19 mouse cellular contexts compared by ENCODE assay signal in genomic region chr7:29118142-29118851, GRCm38 (mm10). TPM values are rescaled to one million over a fixed set of nuclear protein-coding genes. Genes with fewer than 3 reads are reported as not detected.
DNase-seq lines count a peak whose midpoint lies in the region; ATAC-seq and TF ChIP-seq lines count a peak whose summit lies in the region.
"Had no signal": no experiment of that assay in that cellular context is flagged by ENCODE, and none has a peak within 500 bp of the region (broad histone marks: within the 10 kb centered on the region; RNA-seq: fewer than 3 reads in every experiment).

No protein-coding gene starts in this region.

- H3K36me3 ChIP-seq in heart, embryonic 11.5 days (ENCODE audit: control insufficient read depth, insufficient read depth, low read length) = no peaks in the 10 kb centered on the region
- no peaks in the 10 kb centered on the region for H3K36me3 ChIP-seq in kidney, embryonic 14.5 days (ENCODE audit: control insufficient read depth, insufficient read depth, low read length)
- peaks cover 5% of the 10 kb centered on the region for H3K36me3 ChIP-seq in myocyte (ENCODE audit: control insufficient read depth, insufficient read depth)
- H3K36me3 ChIP-seq: heart, embryonic 13.5 days; midbrain, embryonic 13.5 days had no signal

- WGBS in heart, embryonic 11.5 days (ENCODE audit: insufficient replicate concordance) = 10% methylated on average over 18 of the region's 18 CpGs
- 15% methylated on average over 18 of the region's 18 CpGs for WGBS in kidney, embryonic 14.5 days

- DNase-seq in heart, adult 18-20 months = no peak
- DNase-seq in kidney, postnatal 4 days = peak; percentile 18 to 31
- DNase-seq in ZHBTc4 (ENCODE audit: low read depth, low spot score) = peak; percentile 78
- DNase-seq in right cerebral cortex, postnatal 25 days = no peak
- DNase-seq in cerebellum, postnatal 14 days = no peak
- DNase-seq: cerebellum, adult 8-10 months; heart, postnatal 4 days; kidney, postnatal 36 days; lung, embryonic 14.5 days; thymus, postnatal 14 days had no signal

- peaks cover 15% of the 10 kb centered on the region for H3K79me2 ChIP-seq in myocyte (ENCODE audit: control insufficient read depth, insufficient read depth)

- no peaks in the 10 kb centered on the region for H3K4me1 ChIP-seq in heart, embryonic 11.5 days (ENCODE audit: control insufficient read depth, insufficient read depth, low read length)
- no peaks in the 10 kb centered on the region for H3K4me1 ChIP-seq in kidney, embryonic 14.5 days (ENCODE audit: control insufficient read depth, insufficient read depth, low read length)
- H3K4me1 ChIP-seq: heart, embryonic 13.5 days; midbrain, embryonic 13.5 days had no signal

- no peak overlapping the region for H3ac ChIP-seq in myocyte (ENCODE audit: control insufficient read depth, insufficient read length)

- H3K4me2 ChIP-seq in heart, embryonic 11.5 days = peak overlapping the region; percentile 27; the same call in 1 of the 2 replicates
- no peak overlapping the region for H3K4me2 ChIP-seq in kidney, embryonic 14.5 days (replicated peaks; ENCODE audit: low read depth, low read length)
- H3K4me2 ChIP-seq in myocyte (ENCODE audit: low read depth) = no peak overlapping the region
- H3K4me2 ChIP-seq: heart, embryonic 13.5 days; lung, embryonic 14.5 days; midbrain, embryonic 13.5 days had no signal

- no peak for ATAC-seq in heart, embryonic 11.5 days (replicated peaks; ENCODE audit: insufficient number of reproducible peaks, low FRiP score, low TSS enrichment)
- ATAC-seq in kidney, embryonic 14.5 days (ENCODE audit: low FRiP score, low TSS enrichment) = no peak
- ATAC-seq: forebrain, embryonic 14.5 days; inflammation-experienced regulatory T-cells, adult 6 months; midbrain, embryonic 13.5 days; Patski had no signal

- H3K4me3 ChIP-seq in heart, embryonic 11.5 days (ENCODE audit: low read depth, low read length) = no peak overlapping the region
- no peak overlapping the region for H3K4me3 ChIP-seq in kidney, embryonic 14.5 days (ENCODE audit: low read length)
- no peak overlapping the region for H3K4me3 ChIP-seq in myocyte
- H3K4me3 ChIP-seq: heart, embryonic 13.5 days; midbrain, embryonic 13.5 days had no signal

- no peak overlapping the region for H3K27ac ChIP-seq in heart, embryonic 11.5 days (ENCODE audit: low read depth, low read length)
- H3K27ac ChIP-seq in kidney, embryonic 14.5 days (ENCODE audit: low read depth, low read length) = no peak overlapping the region
- H3K27ac ChIP-seq: heart, embryonic 13.5 days; midbrain, embryonic 13.5 days had no signal

- H3K9me3 ChIP-seq in heart, embryonic 11.5 days (replicated peaks; ENCODE audit: control insufficient read depth, low read length) = no peaks in the 10 kb centered on the region
- no peaks in the 10 kb centered on the region for H3K9me3 ChIP-seq in kidney, embryonic 14.5 days (ENCODE audit: control insufficient read depth, low read length)
- H3K9me3 ChIP-seq: heart, embryonic 13.5 days; midbrain, embryonic 13.5 days had no signal

- H3K9ac ChIP-seq in heart, embryonic 11.5 days (ENCODE audit: low read depth, low read length) = no peak overlapping the region
- no peak overlapping the region for H3K9ac ChIP-seq in kidney, embryonic 14.5 days (ENCODE audit: low read depth, low read length)
- H3K9ac ChIP-seq: heart, embryonic 13.5 days; lung, embryonic 14.5 days; midbrain, embryonic 13.5 days had no signal

- TF ChIP-seq POLR2A in myocyte (IDR thresholded peaks at IDR 0.05; ENCODE audit: insufficient read length, low read depth) = no peak

- peaks cover 6% of the 10 kb centered on the region; the same call in 1 of the 2 replicates for H3K27me3 ChIP-seq in heart, embryonic 11.5 days (ENCODE audit: control insufficient read depth, insufficient read depth, low read length)
- H3K27me3 ChIP-seq in kidney, embryonic 14.5 days (ENCODE audit: control insufficient read depth, insufficient read depth, low read length) = no peaks in the 10 kb centered on the region
- no peaks in the 10 kb centered on the region for H3K27me3 ChIP-seq in myocyte (ENCODE audit: control insufficient read depth, insufficient read depth, insufficient read length)
- H3K27me3 ChIP-seq: midbrain, embryonic 13.5 days had no signal

TF ChIP-seq in myocyte, 11 proteins besides CTCF, POLR2A, EP300 and RAD21:
- TF ChIP-seq CEBPB (IDR thresholded peaks at IDR 0.05; ENCODE audit: insufficient read depth, poor library complexity, severe bottlenecking) = no peak
- peak; percentile 18 for TF ChIP-seq POLR2AphosphoS2 (IDR thresholded peaks at IDR 0.05; ENCODE audit: insufficient read length, low read depth)

RNA-seq across cellular contexts. Expression of gene Ryr1, which starts 6.7 kb away (rescaled TPM):
- 0.08 and 0.31 TPM in 2 replicates for polyA plus RNA-seq in heart, embryonic 11.5 days (2014; fragmentation: Nextera tagmentation; extraction: Ambion mirVana)
- total RNA-seq in heart, adult 18-20 months (2021) = under 1 TPM; 0.07 to 0.13 TPM
- polyA plus RNA-seq in kidney, embryonic 14.5 days (2014; fragmentation: Nextera tagmentation; extraction: Ambion mirVana) = 1.1 TPM in 2 replicates
- 73.1 TPM for polyA plus RNA-seq in myocyte (2012; fragmentation: generic; extraction: Trizol)

RNA-seq across cellular contexts. Expression of gene Rasgrp4, which starts 16.4 kb away (rescaled TPM):
- 0.83 and 1.00 TPM in 2 replicates for polyA plus RNA-seq in heart, embryonic 11.5 days (2014; fragmentation: Nextera tagmentation; extraction: Ambion mirVana)
- 1 to 10 TPM in 1 of 2 experiments, under 1 TPM in 1; 0.92 to 1.1 TPM for total RNA-seq in heart, adult 18-20 months (2021)
- polyA plus RNA-seq in kidney, embryonic 14.5 days (2014; fragmentation: Nextera tagmentation; extraction: Ambion mirVana) = 0.68 and 1.1 TPM in 2 replicates
- 0.01 TPM for polyA plus RNA-seq in myocyte (2012; fragmentation: generic; extraction: Trizol)

RNA-seq across cellular contexts. Expression of gene Fam98c, which starts 37.7 kb away (rescaled TPM):
- 8.3 and 10.7 TPM in 2 replicates for polyA plus RNA-seq in heart, embryonic 11.5 days (2014; fragmentation: Nextera tagmentation; extraction: Ambion mirVana)
- 10 to 100 TPM; 10.4 to 12.1 TPM for total RNA-seq in heart, adult 18-20 months (2021)
- polyA plus RNA-seq in kidney, embryonic 14.5 days (2014; fragmentation: Nextera tagmentation; extraction: Ambion mirVana) = 12.2 and 13.9 TPM in 2 replicates
- polyA plus RNA-seq in myocyte (2012; fragmentation: generic; extraction: Trizol) = 11.6 TPM

RNA-seq across cellular contexts. Expression of gene Ggn, which starts 51.7 kb away (rescaled TPM):
- polyA plus RNA-seq in heart, embryonic 11.5 days (2014; fragmentation: Nextera tagmentation; extraction: Ambion mirVana) = 0.42 and 1.1 TPM in 2 replicates
- under 1 TPM; 0.25 to 0.28 TPM for total RNA-seq in heart, adult 18-20 months (2021)
- 0.47 and 0.91 TPM in 2 replicates for polyA plus RNA-seq in kidney, embryonic 14.5 days (2014; fragmentation: Nextera tagmentation; extraction: Ambion mirVana)
- 0.89 TPM for polyA plus RNA-seq in myocyte (2012; fragmentation: generic; extraction: Trizol)
- total RNA-seq: liver, adult 2 months had no signal
- polyA plus RNA-seq: inflammation-experienced regulatory T-cells, adult 6 months had no signal

RNA-seq across cellular contexts. Expression of gene Spred3, which starts 51.9 kb away (rescaled TPM):
- polyA plus RNA-seq in heart, embryonic 11.5 days (2014; fragmentation: Nextera tagmentation; extraction: Ambion mirVana) = 2.5 and 3.5 TPM in 2 replicates
- under 1 TPM; 0.60 to 0.77 TPM for total RNA-seq in heart, adult 18-20 months (2021)
- polyA plus RNA-seq in kidney, embryonic 14.5 days (2014; fragmentation: Nextera tagmentation; extraction: Ambion mirVana) = 6.0 and 6.4 TPM in 2 replicates
- 4.1 TPM for polyA plus RNA-seq in myocyte (2012; fragmentation: generic; extraction: Trizol)

Comparison
In these comparisons a context has a peak if more than half of its experiments do, and no peak if none do; other contexts are left out.
1. DNase-seq: peak in kidney, postnatal 4 days (2 of 2) and ZHBTc4 (single experiment); none in heart, adult 18-20 months (0 of 2), right cerebral cortex, postnatal 25 days (single experiment) and cerebellum, postnatal 14 days (0 of 2).
2. RNA of gene Ryr1, which starts 6.7 kb away (polyA plus RNA-seq): 73.1 TPM in myocyte (single experiment); 1.1 TPM in kidney, embryonic 14.5 days and 0.08 to 0.31 TPM in heart, embryonic 11.5 days; every median in the first group is over 10 times any median in the second.